Mouse (Mus musculus): ENCODE measurements at regions not wholly inside any gene's neighbourhood (a gene's known extent, or its start where the extent isn't known, plus 50 kb on each side); places are given as distances from the start of the nearest gene placed in this dataset.

- no peak for ATAC-seq (ENCODE audit: low FRiP score, low TSS enrichment)
- Histone ChIP-seq H3K4me3 (ENCODE audit: low read length) (no peak overlapping the region), H3K36me3 (ENCODE audit: insufficient read depth, low read length) (no peaks in the 10 kb centered on the region), H3K27ac (ENCODE audit: low read length) (no peak overlapping the region), H3K27me3 (ENCODE audit: insufficient read depth, low read length) (no peaks in the 10 kb centered on the region), H3K9ac (replicated peaks; ENCODE audit: low read length) (no peak overlapping the region), H3K4me2 (replicated peaks; ENCODE audit: low read depth, low read length) (no peak overlapping the region), H3K9me3 (ENCODE audit: low read length) (no peaks in the 10 kb centered on the region), H3K4me1 (ENCODE audit: insufficient read depth, low read length) (no peaks in the 10 kb centered on the region)
- 83% methylated on average over 4 of the region's 4 CpGs for WGBS
These were observed 126.7 kb upstream of the Tdrd3 start for GRCm38 (mm10) chr14:87289708-87290243.

GRCm38 (mm10) chr14:87295206-87295605, 121.2 kb upstream of the Tdrd3 start:
- no peaks in the 10 kb centered on the region for H3K27me3 ChIP-seq (ENCODE audit: insufficient read depth, low read length)
- H3K9ac ChIP-seq (replicated peaks; ENCODE audit: low read length) = no peak overlapping the region
- H3K27ac ChIP-seq (ENCODE audit: low read length) = no peak overlapping the region
- H3K9me3 ChIP-seq (ENCODE audit: low read length) = no peaks in the 10 kb centered on the region
- no peaks in the 10 kb centered on the region for H3K36me3 ChIP-seq (ENCODE audit: insufficient read depth, low read length)
- 89% methylated on average over 3 of the region's 3 CpGs for WGBS
- H3K4me3 ChIP-seq (ENCODE audit: low read length) = no peak overlapping the region
- no peak for ATAC-seq (ENCODE audit: low FRiP score, low TSS enrichment)
- no peak overlapping the region for H3K4me2 ChIP-seq (replicated peaks; ENCODE audit: low read depth, low read length)
- H3K4me1 ChIP-seq (ENCODE audit: insufficient read depth, low read length) = no peaks in the 10 kb centered on the region

- no peak overlapping the region for H3K4me2 ChIP-seq (replicated peaks; ENCODE audit: low read depth, low read length)
- no peaks in the 10 kb centered on the region for H3K4me1 ChIP-seq (ENCODE audit: insufficient read depth, low read length)
- H3K27me3 ChIP-seq (ENCODE audit: insufficient read depth, low read length) = no peaks in the 10 kb centered on the region
- peak; percentile 60 for ATAC-seq (ENCODE audit: low FRiP score, low TSS enrichment)
- WGBS = 21% methylated on average over 5 of the region's 5 CpGs
- H3K9me3 ChIP-seq (ENCODE audit: low read length) = no peaks in the 10 kb centered on the region
- no peaks in the 10 kb centered on the region for H3K36me3 ChIP-seq (ENCODE audit: insufficient read depth, low read length)
- no peak overlapping the region for H3K9ac ChIP-seq (replicated peaks; ENCODE audit: low read length)
- no peak overlapping the region for H3K4me3 ChIP-seq (ENCODE audit: low read length)
- no peak overlapping the region for H3K27ac ChIP-seq (ENCODE audit: low read length)
These were observed 119.3 kb upstream of the Tdrd3 start for GRCm38 (mm10) chr14:87297160-87297559.

- WGBS = 54% methylated on average over 4 of the region's 4 CpGs
- H3K4me2 ChIP-seq (replicated peaks; ENCODE audit: low read depth, low read length) = no peak overlapping the region
- H3K4me3 ChIP-seq (ENCODE audit: low read length) = no peak overlapping the region
- no peaks in the 10 kb centered on the region for H3K4me1 ChIP-seq (ENCODE audit: insufficient read depth, low read length)
- H3K27ac ChIP-seq (ENCODE audit: low read length) = no peak overlapping the region
- H3K36me3 ChIP-seq (ENCODE audit: insufficient read depth, low read length) = no peaks in the 10 kb centered on the region
- no peak overlapping the region for H3K9ac ChIP-seq (replicated peaks; ENCODE audit: low read length)
- H3K9me3 ChIP-seq (ENCODE audit: low read length) = no peaks in the 10 kb centered on the region
- ATAC-seq (ENCODE audit: low FRiP score, low TSS enrichment) = peak; percentile 83
- H3K27me3 ChIP-seq (ENCODE audit: insufficient read depth, low read length) = no peaks in the 10 kb centered on the region
These were observed 115.6 kb upstream of the Tdrd3 start for GRCm38 (mm10) chr14:87300838-87301237.

GRCm38 (mm10) chr14:87301564-87301963, 114.9 kb upstream of the Tdrd3 start:
- no peaks in the 10 kb centered on the region for H3K9me3 ChIP-seq (ENCODE audit: low read length)
- H3K27me3 ChIP-seq (ENCODE audit: insufficient read depth, low read length) = no peaks in the 10 kb centered on the region
- H3K4me3 ChIP-seq (ENCODE audit: low read length) = no peak overlapping the region
- H3K9ac ChIP-seq (replicated peaks; ENCODE audit: low read length) = no peak overlapping the region
- 79% methylated on average over 5 of the region's 5 CpGs for WGBS
- H3K4me2 ChIP-seq (replicated peaks; ENCODE audit: low read depth, low read length) = no peak overlapping the region
- H3K4me1 ChIP-seq (ENCODE audit: insufficient read depth, low read length) = no peaks in the 10 kb centered on the region
- no peaks in the 10 kb centered on the region for H3K36me3 ChIP-seq (ENCODE audit: insufficient read depth, low read length)
- no peak overlapping the region for H3K27ac ChIP-seq (ENCODE audit: low read length)
- ATAC-seq (ENCODE audit: low FRiP score, low TSS enrichment) = no peak

- Histone ChIP-seq H3K4me3 (ENCODE audit: low read length) (no peak overlapping the region), H3K9ac (replicated peaks; ENCODE audit: low read length) (no peak overlapping the region), H3K36me3 (ENCODE audit: insufficient read depth, low read length) (no peaks in the 10 kb centered on the region), H3K9me3 (ENCODE audit: low read length) (no peaks in the 10 kb centered on the region), H3K4me2 (replicated peaks; ENCODE audit: low read depth, low read length) (no peak overlapping the region), H3K27me3 (ENCODE audit: insufficient read depth, low read length) (no peaks in the 10 kb centered on the region), H3K4me1 (ENCODE audit: insufficient read depth, low read length) (no peaks in the 10 kb centered on the region), H3K27ac (ENCODE audit: low read length) (no peak overlapping the region)
- ATAC-seq (ENCODE audit: low FRiP score, low TSS enrichment) = no peak
- 87% methylated on average over 2 of the region's 2 CpGs for whole genome bisulfite sequencing
These were observed 111.0 kb upstream of the Tdrd3 start for GRCm38 (mm10) chr14:87305481-87305880.

- Histone ChIP-seq H3K27ac (ENCODE audit: low read length) (no peak overlapping the region), H3K36me3 (ENCODE audit: insufficient read depth, low read length) (no peaks in the 10 kb centered on the region), H3K4me1 (ENCODE audit: insufficient read depth, low read length) (no peaks in the 10 kb centered on the region), H3K9ac (replicated peaks; ENCODE audit: low read length) (no peak overlapping the region), H3K9me3 (ENCODE audit: low read length) (no peaks in the 10 kb centered on the region), H3K4me2 (replicated peaks; ENCODE audit: low read depth, low read length) (no peak overlapping the region), H3K27me3 (ENCODE audit: insufficient read depth, low read length) (no peaks in the 10 kb centered on the region), H3K4me3 (ENCODE audit: low read length) (no peak overlapping the region)
- no peak for ATAC-seq (ENCODE audit: low FRiP score, low TSS enrichment)
- WGBS = 79% methylated on average over 7 of the region's 7 CpGs
These were observed 110.4 kb upstream of the Tdrd3 start for GRCm38 (mm10) chr14:87306011-87306410.

GRCm38 (mm10) chr14:87308016-87308415, 108.4 kb upstream of the Tdrd3 start:
- H3K36me3 ChIP-seq (ENCODE audit: insufficient read depth, low read length) = no peaks in the 10 kb centered on the region
- no peak overlapping the region for H3K4me2 ChIP-seq (replicated peaks; ENCODE audit: low read depth, low read length)
- H3K4me3 ChIP-seq (ENCODE audit: low read length) = no peak overlapping the region
- ATAC-seq (ENCODE audit: low FRiP score, low TSS enrichment) = no peak
- no peak overlapping the region for H3K27ac ChIP-seq (ENCODE audit: low read length)
- H3K9ac ChIP-seq (replicated peaks; ENCODE audit: low read length) = no peak overlapping the region
- WGBS = 32% methylated on average over 7 of the region's 7 CpGs
- no peaks in the 10 kb centered on the region for H3K9me3 ChIP-seq (ENCODE audit: low read length)
- no peaks in the 10 kb centered on the region for H3K4me1 ChIP-seq (ENCODE audit: insufficient read depth, low read length)
- H3K27me3 ChIP-seq (ENCODE audit: insufficient read depth, low read length) = no peaks in the 10 kb centered on the region

GRCm38 (mm10) chr14:87312318-87312717, 104.1 kb upstream of the Tdrd3 start:
- WGBS = 88% methylated on average over 5 of the region's 5 CpGs
- no peak for ATAC-seq (ENCODE audit: low FRiP score, low TSS enrichment)
- Histone ChIP-seq H3K4me3 (ENCODE audit: low read length) (no peak overlapping the region), H3K9ac (replicated peaks; ENCODE audit: low read length) (no peak overlapping the region), H3K9me3 (ENCODE audit: low read length) (no peaks in the 10 kb centered on the region), H3K4me1 (ENCODE audit: insufficient read depth, low read length) (no peaks in the 10 kb centered on the region), H3K4me2 (replicated peaks; ENCODE audit: low read depth, low read length) (no peak overlapping the region), H3K27ac (ENCODE audit: low read length) (no peak overlapping the region), H3K27me3 (ENCODE audit: insufficient read depth, low read length) (no peaks in the 10 kb centered on the region), H3K36me3 (ENCODE audit: insufficient read depth, low read length) (no peaks in the 10 kb centered on the region)

GRCm38 (mm10) chr14:87314999-87315732, 101.3 kb upstream of the Tdrd3 start:
- Histone ChIP-seq H3K27ac (ENCODE audit: low read length) (no peak overlapping the region), H3K4me1 (ENCODE audit: insufficient read depth, low read length) (no peaks in the 10 kb centered on the region), H3K36me3 (ENCODE audit: insufficient read depth, low read length) (no peaks in the 10 kb centered on the region), H3K4me2 (replicated peaks; ENCODE audit: low read depth, low read length) (no peak overlapping the region), H3K4me3 (ENCODE audit: low read length) (no peak overlapping the region), H3K9ac (replicated peaks; ENCODE audit: low read length) (no peak overlapping the region), H3K9me3 (ENCODE audit: low read length) (no peaks in the 10 kb centered on the region), H3K27me3 (ENCODE audit: insufficient read depth, low read length) (no peaks in the 10 kb centered on the region)
- ATAC-seq (ENCODE audit: low FRiP score, low TSS enrichment) = peak; percentile 49; the same call in 1 of the 2 replicates
- 33% methylated on average over 6 of the region's 6 CpGs for WGBS
